Mouse (Mus musculus) midbrain, postnatal 0 days (tissue): ENCODE data around the gene Stard5. TPM values are rescaled to one million over a fixed set of nuclear protein-coding genes. Genes with fewer than 3 reads are reported as not detected.

ENCODE experiments used
- ATAC-seq: fragments of 200-750 bp; cut with Nextera tagmentation; 2 replicates; pipeline ENCODE4 v1.8.0; 2017; ENCODE audit warnings: moderate number of reproducible peaks, mild to moderate bottlenecking, moderate TSS enrichment, moderate library complexity; ENCODE audit not compliant: low FRiP score
- DNase-seq: peaks from one replicate; pipeline ENCODE4 v3.0.0-alpha.2; 2015; ENCODE audit warnings: low spot score
- H3K27ac ChIP-seq: fragments of 300-500 bp; sonication (generic); 2 replicates; pipeline ENCODE4 v1.5.1; 2014; ENCODE audit warnings: low read depth, mild to moderate bottlenecking, low read length, mixed read lengths
- H3K27me3 ChIP-seq: fragments of 300-500 bp; sonication (generic); 2 replicates; pipeline ENCODE4 v1.6.1; 2014; ENCODE audit warnings: low read length, control low read depth, mixed read lengths; ENCODE audit not compliant: insufficient read depth
- H3K36me3 ChIP-seq: fragments of 300-500 bp; sonication (generic); 2 replicates; pipeline ENCODE4 v1.6.1; 2014; ENCODE audit warnings: low read length, control low read depth, mixed read lengths; ENCODE audit not compliant: insufficient read depth
- H3K4me1 ChIP-seq: fragments of 300-500 bp; sonication (generic); 2 replicates; pipeline ENCODE4 v1.6.1; 2014; ENCODE audit warnings: mild to moderate bottlenecking, control low read depth, antibody characterized with exemption, low read length, mixed read lengths; ENCODE audit not compliant: insufficient read depth
- H3K4me2 ChIP-seq: fragments of 300-500 bp; sonication (generic); 2 replicates; pipeline ENCODE4 v1.6.1; 2014; ENCODE audit warnings: low read depth, mild to moderate bottlenecking, low read length, mixed read lengths; ENCODE audit not compliant: poor library complexity, severe bottlenecking
- H3K4me3 ChIP-seq: fragments of 300-500 bp; sonication (generic); 2 replicates; pipeline ENCODE4 v1.5.1; 2014; ENCODE audit warnings: low read depth, mild to moderate bottlenecking, low read length, moderate library complexity
- H3K9ac ChIP-seq: fragments of 300-500 bp; sonication (generic); replicated peaks from 2 replicates; pipeline ENCODE4 v1.6.1; 2014; ENCODE audit warnings: mild to moderate bottlenecking, low read length, moderate library complexity, mixed read lengths; ENCODE audit not compliant: poor library complexity, severe bottlenecking
- H3K9me3 ChIP-seq: fragments of 300-500 bp; sonication (generic); 2 replicates; pipeline ENCODE4 v1.6.1; 2016; ENCODE audit warnings: low read length, control low read depth
- CTCF ChIP-seq: IDR thresholded peaks from 2 replicates; pipeline ENCODE4 v1.5.1; 2016; ENCODE audit warnings: antibody characterized with exemption, mild to moderate bottlenecking
- WGBS: fragments of 180-500 bp; shearing (Covaris S2); extraction: QIAGEN DNeasy Blood & Tissue Kit; methylation state at CpG from one replicate; pipeline ENCODE4 v1.1.7; 2014; 5-methylcytosine and 5-hydroxymethylcytosine counted together
- polyA plus RNA-seq: library from polyadenylated mRNA; unstranded; fragments of >200 nt; fragmentation: Nextera tagmentation; extraction: Ambion mirVana; gene quantifications from 2 replicates; pipeline ENCODE4 v1.2.1, GENCODE M21; 2015
- total RNA-seq: library from RNA; depleted of rRNA; stranded (reverse); fragments of >200 nt; gene quantifications from 2 replicates; pipeline ENCODE4 v1.2.3, GENCODE M21; 2014

Gene Stard5
- total and polyA plus RNA-seq, 2 experiments from 2014 or later: 4.3 to 6.8 TPM

- no peaks in the 10 kb centered on the region for H3K4me1 ChIP-seq
- DNase-seq (no peak), ATAC-seq (no peak)
- no peaks in the 10 kb centered on the region for H3K9me3 ChIP-seq
- 91% methylated on average over 8 of the region's 8 CpGs for WGBS
- H3K27ac ChIP-seq: no peak overlapping the region
- no peak overlapping the region for H3K4me2 ChIP-seq
- no peak overlapping the region for H3K4me3 ChIP-seq
- no peak for TF ChIP-seq CTCF
- no peaks in the 10 kb centered on the region; the same call in 1 of the 2 replicates for H3K36me3 ChIP-seq
- H3K9ac ChIP-seq: no peak overlapping the region
- H3K27me3 ChIP-seq: no peaks in the 10 kb centered on the region
Measured at GRCm38 (mm10) chr7:83637781-83638583, 6.2 kb downstream of the Stard5 start.

GRCm38 (mm10) chr7:83639084-83639483, 7.3 kb downstream of the Stard5 start:
- TF ChIP-seq CTCF: no peak
- H3K9ac ChIP-seq: no peak overlapping the region
- no peaks in the 10 kb centered on the region for H3K9me3 ChIP-seq
- ATAC-seq: no peak
- H3K27me3 ChIP-seq: no peaks in the 10 kb centered on the region
- no peak for DNase-seq
- no peak overlapping the region for H3K4me3 ChIP-seq
- H3K27ac ChIP-seq: no peak overlapping the region
- no peak overlapping the region for H3K4me2 ChIP-seq
- 86% methylated on average over 3 of the region's 3 CpGs for WGBS
- no peaks in the 10 kb centered on the region for H3K4me1 ChIP-seq
- H3K36me3 ChIP-seq: no peaks in the 10 kb centered on the region; the same call in 1 of the 2 replicates

- H3K4me1 ChIP-seq: no peaks in the 10 kb centered on the region
- no peaks in the 10 kb centered on the region for H3K9me3 ChIP-seq
- TF ChIP-seq CTCF: no peak
- WGBS: 95% methylated on average over 5 of the region's 5 CpGs
- no peak overlapping the region for H3K4me2 ChIP-seq
- ATAC-seq (no peak), DNase-seq (no peak)
- H3K4me3 ChIP-seq: no peak overlapping the region
- no peaks in the 10 kb centered on the region; the same call in 1 of the 2 replicates for H3K36me3 ChIP-seq
- no peak overlapping the region for H3K27ac ChIP-seq
- H3K9ac ChIP-seq: no peak overlapping the region
- H3K27me3 ChIP-seq: no peaks in the 10 kb centered on the region
Measured at GRCm38 (mm10) chr7:83640581-83640980, 8.8 kb downstream of the Stard5 start.

- WGBS: 80% methylated on average over 2 of the region's 2 CpGs
- H3K36me3 ChIP-seq: no peaks in the 10 kb centered on the region; the same call in 1 of the 2 replicates
- no peaks in the 10 kb centered on the region for H3K27me3 ChIP-seq
- H3K4me1 ChIP-seq: no peaks in the 10 kb centered on the region
- DNase-seq (no peak), ATAC-seq (no peak)
- no peaks in the 10 kb centered on the region for H3K9me3 ChIP-seq
- H3K9ac ChIP-seq: no peak overlapping the region
- H3K4me2 ChIP-seq: no peak overlapping the region
- no peak overlapping the region for H3K27ac ChIP-seq
- TF ChIP-seq CTCF: no peak
- no peak overlapping the region for H3K4me3 ChIP-seq
Measured at GRCm38 (mm10) chr7:83641163-83641562, 9.4 kb downstream of the Stard5 start.

GRCm38 (mm10) chr7:83643581-83643980, 11.8 kb downstream of the Stard5 start:
- no peak for TF ChIP-seq CTCF
- Histone ChIP-seq H3K4me3 (no peak overlapping the region), H3K9me3 (no peaks in the 10 kb centered on the region), H3K4me2 (no peak overlapping the region), H3K9ac (no peak overlapping the region), H3K27me3 (no peaks in the 10 kb centered on the region), H3K27ac (no peak overlapping the region), H3K36me3 (no peaks in the 10 kb centered on the region; the same call in 1 of the 2 replicates), H3K4me1 (no peaks in the 10 kb centered on the region)
- ATAC-seq (no peak), DNase-seq (no peak)
- 85% methylated on average over 6 of the region's 6 CpGs for WGBS

DNA sequence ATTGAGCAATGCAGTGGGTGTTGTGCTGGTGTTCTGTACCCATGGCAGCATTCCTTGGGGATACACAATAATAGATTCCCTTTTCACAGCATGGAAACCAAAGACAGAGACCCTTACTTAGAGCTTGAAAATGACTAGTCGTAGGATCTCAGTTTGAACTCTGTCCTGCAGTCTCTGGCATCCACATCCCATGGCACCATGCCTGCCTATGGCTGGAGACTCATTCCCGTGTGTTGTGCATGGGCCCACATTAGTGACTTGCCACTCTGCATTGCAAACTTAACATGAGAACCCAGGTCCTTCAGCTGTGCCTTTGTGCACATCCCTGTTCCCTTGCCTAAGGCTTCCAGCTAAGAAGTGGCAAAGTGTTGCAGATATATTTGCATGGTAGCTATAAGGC, 13.0 kb downstream of the Stard5 start:
- Histone ChIP-seq H3K27me3 (no peaks in the 10 kb centered on the region), H3K9me3 (no peaks in the 10 kb centered on the region), H3K36me3 (no peaks in the 10 kb centered on the region; the same call in 1 of the 2 replicates), H3K9ac (no peak overlapping the region), H3K4me2 (no peak overlapping the region), H3K4me3 (no peak overlapping the region), H3K27ac (no peak overlapping the region), H3K4me1 (no peaks in the 10 kb centered on the region)
- ATAC-seq: no peak
- TF ChIP-seq CTCF: no peak
- 84% methylated on average over 2 of the region's 2 CpGs for WGBS
- no peak for DNase-seq
